Mouse (Mus musculus): ENCODE results near the gene Kcnq1.

DNA sequence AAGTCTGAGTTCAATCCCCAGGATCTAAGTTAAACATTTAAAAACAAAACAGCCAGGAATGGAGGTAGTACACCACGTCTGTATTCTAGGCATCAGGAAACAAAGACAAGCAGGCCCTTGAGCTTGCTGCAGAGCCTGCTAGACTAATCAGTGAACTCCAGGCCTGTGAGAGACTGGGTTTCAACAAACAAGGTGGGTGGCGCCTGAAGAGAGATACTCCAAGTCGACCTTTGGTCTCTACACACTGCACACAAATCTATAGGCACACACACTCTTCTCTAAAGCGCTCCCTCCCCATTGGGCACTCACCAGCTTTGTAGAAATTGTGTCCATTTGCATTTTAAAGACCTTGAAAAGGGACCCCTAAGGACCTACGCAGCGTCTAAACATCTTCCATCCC, 294.4 kb downstream of the Kcnq1 start:
- TF ChIP-seq UBTF (IDR thresholded peaks at IDR 0.05; ENCODE audit: borderline replicate concordance, insufficient read depth, low read depth, low read length) (no peak), CTCF (IDR thresholded peaks at IDR 0.05 in 2 of 3, conservative IDR thresholded peaks at IDR 0.05 in 1 of 3; ENCODE audit: control insufficient read depth in 1 of 3, insufficient read depth in 1 of 3, low read depth in 2 of 3, low read length in 3 of 3, poor library complexity in 1 of 3, severe bottlenecking in 1 of 3) (no peak), HCFC1 (IDR thresholded peaks at IDR 0.05; ENCODE audit: low read depth, low read length) (no peak), POLR2A (IDR thresholded peaks at IDR 0.05; ENCODE audit: control insufficient read depth in 1 of 2, insufficient read depth in 1 of 2, low read depth in 1 of 2, low read length in 2 of 2, poor library complexity in 1 of 2) (no peak), MYC (IDR thresholded peaks at IDR 0.05; ENCODE audit: low read depth, low read length) (no peak), E2F4 (IDR thresholded peaks at IDR 0.05; ENCODE audit: borderline replicate concordance, low read depth, low read length) (no peak), MAZ (IDR thresholded peaks at IDR 0.05; ENCODE audit: low read depth, low read length) (no peak), ETS1 (IDR thresholded peaks at IDR 0.05; ENCODE audit: low read depth, low read length) (no peak), TCF12 (IDR thresholded peaks at IDR 0.05; ENCODE audit: low read depth, low read length) (no peak), ZC3H11A (IDR thresholded peaks at IDR 0.05; ENCODE audit: low read depth, low read length) (no peak), TAL1 (IDR thresholded peaks at IDR 0.05; ENCODE audit: low read length) (no peak), MEF2A (IDR thresholded peaks at IDR 0.05; ENCODE audit: extremely low read depth, insufficient replicate concordance, low read depth, low read length, poor library complexity, severe bottlenecking) (no peak)

Measured in MEL (cell line).